Mouse (Mus musculus) heart, postnatal 0 days (tissue): Measurements from ENCODE around the gene Dnase2a. TPM values are rescaled to one million over a fixed set of nuclear protein-coding genes. Genes with fewer than 3 reads are reported as not detected.

Experiments used
- ATAC-seq: fragments of 200-750 bp; cut with Nextera tagmentation; 2 replicates; pipeline ENCODE4 v1.8.0; 2017; ENCODE audit warnings: low read depth, moderate number of reproducible peaks, moderate library complexity; ENCODE audit not compliant: insufficient read depth
- DNase-seq: peaks from one replicate; pipeline ENCODE4 v3.0.0-alpha.2; 2016; ENCODE audit warnings: low spot score
- H3K27ac ChIP-seq: fragments of 300-500 bp; sonication (generic); 2 replicates; pipeline ENCODE4 v1.5.1; 2014; ENCODE audit warnings: low read depth, mild to moderate bottlenecking
- H3K27me3 ChIP-seq: fragments of 300-500 bp; sonication (generic); 2 replicates; pipeline ENCODE4 v1.6.1; 2014; ENCODE audit warnings: low read length, mixed read lengths; ENCODE audit not compliant: control insufficient read depth, insufficient read depth
- H3K36me3 ChIP-seq: fragments of 300-500 bp; sonication (generic); replicated peaks from 2 replicates; pipeline ENCODE4 v1.6.1; 2014; ENCODE audit warnings: low read length, mixed read lengths; ENCODE audit not compliant: control insufficient read depth, insufficient read depth
- H3K4me1 ChIP-seq: fragments of 300-500 bp; sonication (generic); 2 replicates; pipeline ENCODE4 v1.6.1; 2014; ENCODE audit warnings: antibody characterized with exemption; ENCODE audit not compliant: control insufficient read depth, insufficient read depth
- H3K4me2 ChIP-seq: fragments of 300-500 bp; sonication (generic); 2 replicates; pipeline ENCODE4 v1.6.1; 2014; ENCODE audit warnings: low read depth, mild to moderate bottlenecking, low read length, moderate library complexity
- H3K4me3 ChIP-seq: fragments of 300-500 bp; sonication (generic); 2 replicates; pipeline ENCODE4 v1.5.1; 2014; ENCODE audit warnings: low read depth, low read length
- H3K9ac ChIP-seq: fragments of 300-500 bp; sonication (generic); replicated peaks from 2 replicates; pipeline ENCODE4 v1.6.1; 2014; ENCODE audit warnings: low read depth, low read length, mixed read lengths
- H3K9me3 ChIP-seq: fragments of 300-500 bp; sonication (generic); replicated peaks from 2 replicates; pipeline ENCODE4 v1.6.1; 2016; ENCODE audit warnings: low read length; ENCODE audit not compliant: control insufficient read depth
- CTCF ChIP-seq: IDR thresholded peaks from 2 replicates; pipeline ENCODE4 v1.5.1; 2016; ENCODE audit warnings: antibody characterized with exemption, control low read depth, low read depth
- EP300 ChIP-seq: IDR thresholded peaks from 2 replicates; pipeline ENCODE4 v1.6.1; 2016; ENCODE audit warnings: antibody characterized with exemption, low read depth
- WGBS: fragments of 180-500 bp; shearing (Covaris S2); extraction: QIAGEN DNeasy Blood & Tissue Kit; methylation state at CpG from one replicate; pipeline ENCODE4 v1.1.7; 2014; 5-methylcytosine and 5-hydroxymethylcytosine counted together
- polyA plus RNA-seq: library from polyadenylated mRNA; unstranded; fragments of >200 nt; fragmentation: Nextera tagmentation; extraction: Ambion mirVana; gene quantifications from 2 replicates; pipeline ENCODE4 v1.2.1, GENCODE M21; 2015
- total RNA-seq: library from RNA; depleted of rRNA; stranded (reverse); fragments of >200 nt; gene quantifications from 2 replicates; pipeline ENCODE4 v1.2.3, GENCODE M21; 2014; ENCODE audit warnings: low replicate concordance

Dnase2a gene
- total and polyA plus RNA-seq, 2 experiments from 2014 or later = 4.6 to 11.0 TPM

DNA sequence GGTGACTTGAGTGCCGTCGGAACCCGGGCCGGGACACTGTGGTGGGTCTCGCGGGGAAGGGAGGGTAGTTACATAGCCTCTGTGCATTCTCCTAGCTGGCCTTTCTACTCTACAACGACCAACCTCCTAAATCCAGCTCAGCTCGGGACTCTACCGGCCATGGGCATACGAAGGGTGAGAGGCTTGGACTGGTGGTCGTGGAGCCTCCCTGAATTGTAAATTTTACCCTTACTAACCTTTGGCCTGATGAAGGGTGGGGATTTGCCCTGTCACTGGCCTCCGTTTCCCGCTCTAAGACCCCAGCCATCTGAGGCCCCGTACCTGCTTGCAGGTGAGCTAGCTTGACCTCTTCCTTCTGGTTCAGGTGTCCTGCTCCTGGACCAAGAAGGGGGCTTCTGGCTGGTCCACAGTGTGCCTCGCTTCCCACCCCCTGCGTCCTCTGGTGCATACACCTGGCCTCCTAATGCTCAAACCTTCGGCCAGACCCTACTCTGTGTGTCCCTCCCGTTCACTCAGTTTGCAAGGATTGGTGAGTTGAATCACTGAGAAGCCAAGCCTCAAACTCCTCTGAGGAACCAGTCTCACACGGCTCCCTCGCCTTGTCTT is 905 bp downstream of the Dnase2a start:
- peak overlapping the region; percentile 52 for H3K4me3 ChIP-seq
- no peak overlapping the region for H3K9ac ChIP-seq
- peaks cover 9% of the 10 kb centered on the region; the same call in 1 of the 2 replicates for H3K4me1 ChIP-seq
- DNase-seq = no peak
- H3K27ac ChIP-seq = no peak overlapping the region
- TF ChIP-seq CTCF = no peak
- no peak for TF ChIP-seq EP300
- H3K9me3 ChIP-seq = peaks cover 4% of the 10 kb centered on the region
- H3K27me3 ChIP-seq = peaks cover 49% of the 10 kb centered on the region
- H3K36me3 ChIP-seq = no peaks in the 10 kb centered on the region
- H3K4me2 ChIP-seq = peak overlapping the region; percentile 69
- ATAC-seq = no peak
- WGBS = 50% methylated on average over 20 of the region's 20 CpGs

DNA sequence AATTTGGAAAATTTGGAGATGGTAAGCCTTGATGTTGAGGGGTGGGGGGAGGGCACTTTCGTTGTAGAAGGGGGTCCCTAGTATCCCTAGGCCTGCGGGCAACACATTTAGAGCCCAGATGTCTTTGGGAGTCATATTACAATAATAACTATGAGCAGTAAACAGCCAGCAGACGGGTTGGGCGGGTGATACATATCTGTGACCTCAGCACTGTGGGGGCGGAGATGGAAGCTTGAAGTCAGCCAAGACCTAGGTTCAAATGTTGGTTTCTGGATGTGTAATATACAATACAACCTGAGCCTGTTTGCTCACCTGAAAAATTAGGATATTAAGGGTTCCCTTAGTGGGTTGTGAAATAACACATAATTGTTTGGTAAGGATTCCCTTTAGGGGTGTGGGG is 1.6 kb downstream of the Dnase2a start:
- no peak for DNase-seq
- WGBS = 81% methylated on average over 5 of the region's 5 CpGs
- no peak overlapping the region for H3K27ac ChIP-seq
- peaks cover 43% of the 10 kb centered on the region for H3K27me3 ChIP-seq
- H3K4me3 ChIP-seq = no peak overlapping the region
- peaks cover 9% of the 10 kb centered on the region; the same call in 1 of the 2 replicates for H3K4me1 ChIP-seq
- H3K4me2 ChIP-seq = no peak overlapping the region
- H3K36me3 ChIP-seq = no peaks in the 10 kb centered on the region
- peaks cover 5% of the 10 kb centered on the region for H3K9me3 ChIP-seq
- no peak for ATAC-seq
- TF ChIP-seq EP300 (no peak), CTCF (no peak)
- no peak overlapping the region for H3K9ac ChIP-seq

DNA sequence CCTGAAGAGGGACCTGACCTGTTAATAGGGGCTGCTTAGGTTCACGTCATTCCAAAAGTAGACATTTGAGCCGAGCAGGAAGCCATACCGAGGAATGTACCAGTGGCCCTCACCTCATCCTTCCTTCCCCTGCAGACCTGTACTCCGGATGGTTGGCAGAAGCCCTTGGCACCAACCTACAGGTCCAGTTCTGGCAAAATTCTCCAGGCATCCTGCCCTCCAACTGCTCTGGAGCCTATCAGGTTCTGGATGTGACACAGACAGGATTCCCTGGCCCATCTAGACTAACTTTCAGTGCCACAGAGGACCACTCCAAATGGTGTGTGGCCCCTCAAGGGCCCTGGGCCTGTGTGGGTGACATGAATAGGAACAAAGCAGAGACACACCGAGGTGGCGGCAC is 2.2 kb downstream of the Dnase2a start:
- ATAC-seq = no peak
- 81% methylated on average over 6 of the region's 6 CpGs for WGBS
- TF ChIP-seq EP300 = no peak
- TF ChIP-seq CTCF = no peak
- no peak overlapping the region for H3K27ac ChIP-seq
- no peaks in the 10 kb centered on the region for H3K36me3 ChIP-seq
- H3K4me1 ChIP-seq = peaks cover 9% of the 10 kb centered on the region; the same call in 1 of the 2 replicates
- no peak overlapping the region for H3K4me3 ChIP-seq
- peaks cover 43% of the 10 kb centered on the region for H3K27me3 ChIP-seq
- DNase-seq = no peak
- no peak overlapping the region for H3K9ac ChIP-seq
- no peak overlapping the region for H3K4me2 ChIP-seq
- H3K9me3 ChIP-seq = peaks cover 5% of the 10 kb centered on the region

DNA sequence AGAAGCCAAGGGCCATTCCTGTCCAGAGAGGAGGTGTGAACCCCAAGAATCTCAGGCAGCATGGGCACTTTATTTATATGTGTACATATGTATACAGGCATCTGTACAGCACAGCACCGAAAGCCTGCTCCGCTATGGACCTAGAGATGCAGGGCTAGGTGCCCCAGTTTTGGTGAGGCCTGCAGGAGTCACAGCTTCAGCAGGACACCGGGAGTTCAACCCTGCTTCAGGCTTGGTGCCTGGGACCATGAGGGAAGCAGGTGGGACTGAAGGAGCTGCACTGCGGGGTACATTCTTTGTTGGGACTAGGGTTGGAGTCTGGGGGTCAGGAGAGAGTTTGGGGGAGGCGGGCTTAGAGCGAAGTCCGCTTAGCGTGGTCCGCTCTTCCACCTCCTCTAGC is 3.5 kb downstream of the Dnase2a start:
- Histone ChIP-seq H3K9me3 (peaks cover 5% of the 10 kb centered on the region), H3K36me3 (no peaks in the 10 kb centered on the region), H3K27ac (no peak overlapping the region), H3K4me2 (no peak overlapping the region), H3K4me1 (peaks cover 9% of the 10 kb centered on the region; the same call in 1 of the 2 replicates), H3K9ac (no peak overlapping the region), H3K27me3 (peaks cover 52% of the 10 kb centered on the region), H3K4me3 (no peak overlapping the region)
- no peak for ATAC-seq
- WGBS = 85% methylated on average over 9 of the region's 9 CpGs
- no peak for DNase-seq
- TF ChIP-seq CTCF (no peak), EP300 (no peak)

DNA sequence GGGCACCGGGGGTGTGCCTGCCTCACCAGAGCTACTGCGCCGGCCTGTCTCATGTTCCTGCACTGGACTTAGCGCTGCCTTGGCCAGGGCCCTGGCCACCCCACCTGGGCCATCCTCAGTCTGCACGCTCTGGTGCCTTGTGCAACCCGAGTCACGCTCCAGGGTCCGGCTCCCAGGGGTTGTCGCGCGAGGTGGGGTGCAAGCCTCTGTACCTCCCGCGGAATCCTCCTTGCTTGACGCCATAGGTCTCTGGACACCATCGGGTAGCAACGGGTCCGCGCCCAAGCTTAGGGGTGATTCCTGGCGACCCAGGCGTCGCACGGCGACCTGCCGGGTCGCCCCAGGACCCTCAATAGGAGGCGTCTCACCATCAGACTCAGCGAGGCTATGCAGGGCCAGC is 4.0 kb downstream of the Dnase2a start:
- peaks cover 56% of the 10 kb centered on the region for H3K27me3 ChIP-seq
- 21% methylated on average over 27 of the region's 27 CpGs for WGBS

More for the DNA sequence above, 4.0 kb downstream of the Dnase2a start:
- Histone ChIP-seq H3K27ac (no peak overlapping the region), H3K4me2 (peak overlapping the region; percentile 70), H3K9me3 (peaks cover 5% of the 10 kb centered on the region), H3K9ac (no peak overlapping the region), H3K36me3 (no peaks in the 10 kb centered on the region), H3K4me1 (peaks cover 9% of the 10 kb centered on the region; the same call in 1 of the 2 replicates), H3K4me3 (peak overlapping the region; percentile 43)
- ATAC-seq (no peak), DNase-seq (no peak)
- TF ChIP-seq EP300 (no peak), CTCF (no peak)
